Mouse (Mus musculus) intestine, embryonic 14.5 days (tissue): ENCODE measurements around the gene Taf1c. TPM values are rescaled to one million over a fixed set of nuclear protein-coding genes. Genes with fewer than 3 reads are reported as not detected.

ENCODE experiments used
- polyA plus RNA-seq: library from polyadenylated mRNA; unstranded; fragments of >200 nt; fragmentation: Nextera tagmentation; extraction: Ambion mirVana; gene quantifications from 2 replicates; pipeline ENCODE4 v1.2.1, GENCODE M21; 2014

Gene Taf1c
- polyA plus RNA-seq, 1 experiment from 2014 or later: 12.6 TPM

Other genes with a start within 250 kb of the Taf1c start
- gene Mlycd, start 210.3 kb downstream of the Taf1c start, polyA plus RNA-seq: 16.8 and 17.9 TPM in 2 replicates
- 1.5 and 2.0 TPM in 2 replicates for gene Osgin1, start 171.1 kb downstream of the Taf1c start, polyA plus RNA-seq
- 2.4 and 3.7 TPM in 2 replicates for gene Necab2, start 158.5 kb downstream of the Taf1c start, polyA plus RNA-seq
- 0.08 TPM in 1 of 2 replicates, not detected in the other for gene Slc38a8, start 103.5 kb downstream of the Taf1c start, polyA plus RNA-seq
- gene Mbtps1, start 46.5 kb downstream of the Taf1c start, polyA plus RNA-seq: 107 and 121 TPM in 2 replicates
- 36.6 and 38.0 TPM in 2 replicates for gene Hsdl1, start 30.0 kb downstream of the Taf1c start, polyA plus RNA-seq
- gene Dnaaf1, start 30.0 kb downstream of the Taf1c start, polyA plus RNA-seq: 0.37 and 0.89 TPM in 2 replicates
- gene Adad2, start 7.5 kb upstream of the Taf1c start, polyA plus RNA-seq: 0.09 TPM in 1 of 2 replicates, not detected in the other
- gene Kcng4, start 30.5 kb upstream of the Taf1c start, polyA plus RNA-seq: 0.11 TPM in 2 replicates
- gene Wfdc1, start 61.1 kb upstream of the Taf1c start, polyA plus RNA-seq: 4.1 and 4.6 TPM in 2 replicates
- 3.1 and 3.6 TPM in 2 replicates for gene Atp2c2, start 94.8 kb upstream of the Taf1c start, polyA plus RNA-seq
- gene Tldc1, start 173.2 kb upstream of the Taf1c start, polyA plus RNA-seq: 11.1 and 15.0 TPM in 2 replicates
- gene Cotl1, start 235.3 kb upstream of the Taf1c start, polyA plus RNA-seq: 410 and 468 TPM in 2 replicates